Mouse (Mus musculus) ES-Bruce4 (cell line): ENCODE measurements around the gene Sgsm2. TPM values are rescaled to one million over a fixed set of nuclear protein-coding genes. Genes with fewer than 3 reads are reported as not detected.

Experiments used
- H3K27ac ChIP-seq: 2 replicates; pipeline ENCODE4 v1.5.1; 2012; ENCODE audit warnings: low read length, inconsistent platforms; ENCODE audit not compliant: insufficient read depth
- H3K27me3 ChIP-seq: 2 replicates; pipeline ENCODE4 v1.6.1; 2012; ENCODE audit warnings: mild to moderate bottlenecking, low read length, inconsistent platforms; ENCODE audit not compliant: control insufficient read depth, poor library complexity, insufficient read depth, severe bottlenecking
- H3K36me3 ChIP-seq: 2 replicates; pipeline ENCODE4 v1.6.1; 2012; ENCODE audit warnings: inconsistent platforms, mild to moderate bottlenecking, low read length, moderate library complexity; ENCODE audit not compliant: control insufficient read depth, poor library complexity, insufficient read depth, severe bottlenecking
- H3K4me1 ChIP-seq: one replicate; pipeline ENCODE4 v1.8.1; 2011; ENCODE audit warnings: low read length; ENCODE audit not compliant: control insufficient read depth, insufficient read depth
- H3K4me3 ChIP-seq: 2 replicates; pipeline ENCODE4 v1.5.1; 2011; ENCODE audit warnings: low read depth, mild to moderate bottlenecking, low read length
- H3K9ac ChIP-seq: 2 replicates; pipeline ENCODE4 v1.6.1; 2012; ENCODE audit warnings: low read depth, mild to moderate bottlenecking, inconsistent platforms; ENCODE audit not compliant: poor library complexity, severe bottlenecking
- H3K9me3 ChIP-seq: replicated peaks from 2 replicates; pipeline ENCODE4 v1.6.1; 2012; ENCODE audit warnings: mild to moderate bottlenecking, low read length, inconsistent platforms; ENCODE audit not compliant: control insufficient read depth, poor library complexity, insufficient read depth, severe bottlenecking
- CTCF ChIP-seq: IDR thresholded peaks from one replicate; pipeline ENCODE4 v1.8.1; 2011; ENCODE audit warnings: low read depth, low read length
- EP300 ChIP-seq: IDR thresholded peaks from 2 replicates; pipeline ENCODE4 v1.6.1; 2011; ENCODE audit warnings: low read depth, low read length; ENCODE audit not compliant: insufficient read depth
- POLR2A ChIP-seq: IDR thresholded peaks from one replicate; pipeline ENCODE4 v1.8.1; 2011; ENCODE audit warnings: low read length; ENCODE audit not compliant: insufficient read depth
- polyA plus RNA-seq: library from polyadenylated mRNA; stranded (reverse); fragments of >200 nt; gene quantifications from 2 replicates; pipeline ENCODE4 v1.2.4, GENCODE M21; 2011; ENCODE audit warnings: low read depth; ENCODE audit not compliant: missing spikeins, insufficient read depth, insufficient read length

Sgsm2 gene
- polyA plus RNA-seq, 1 experiment: 17.4 TPM

GRCm38 (mm10) chr11:74842045-74842444, 54.8 kb downstream of the Sgsm2 start:
- no peaks in the 10 kb centered on the region for H3K27me3 ChIP-seq
- H3K36me3 ChIP-seq: no peaks in the 10 kb centered on the region
- TF ChIP-seq CTCF: no peak
- TF ChIP-seq EP300: no peak
- TF ChIP-seq POLR2A: no peak
- H3K9ac ChIP-seq: 0 out of 2 replicates have a peak overlapping the region, but pooled peaks have one; percentile 14
- H3K4me3 ChIP-seq: no peak overlapping the region
- H3K9me3 ChIP-seq: no peaks in the 10 kb centered on the region
- peaks cover 7% of the 10 kb centered on the region for H3K4me1 ChIP-seq
- H3K27ac ChIP-seq: no peak overlapping the region

GRCm38 (mm10) chr11:74841366-74841765, 55.5 kb downstream of the Sgsm2 start:
- Histone ChIP-seq H3K36me3 (no peaks in the 10 kb centered on the region), H3K9me3 (no peaks in the 10 kb centered on the region), H3K27ac (no peak overlapping the region), H3K9ac (no peak overlapping the region), H3K4me3 (no peak overlapping the region), H3K4me1 (peaks cover 7% of the 10 kb centered on the region), H3K27me3 (no peaks in the 10 kb centered on the region)
- TF ChIP-seq EP300 (no peak), CTCF (no peak), POLR2A (no peak)

GRCm38 (mm10) chr11:74840739-74841138, 56.1 kb downstream of the Sgsm2 start:
- no peaks in the 10 kb centered on the region for H3K27me3 ChIP-seq
- no peak overlapping the region for H3K4me3 ChIP-seq
- no peaks in the 10 kb centered on the region for H3K36me3 ChIP-seq
- peaks cover 11% of the 10 kb centered on the region for H3K4me1 ChIP-seq
- H3K9ac ChIP-seq: no peak overlapping the region
- no peak overlapping the region for H3K27ac ChIP-seq
- no peaks in the 10 kb centered on the region for H3K9me3 ChIP-seq
- TF ChIP-seq CTCF (no peak), EP300 (no peak), POLR2A (no peak)

GRCm38 (mm10) chr11:74839860-74840715, 56.8 kb downstream of the Sgsm2 start:
- Histone ChIP-seq H3K4me3 (no peak overlapping the region), H3K36me3 (no peaks in the 10 kb centered on the region), H3K4me1 (peaks cover 11% of the 10 kb centered on the region), H3K9me3 (no peaks in the 10 kb centered on the region), H3K27ac (no peak overlapping the region), H3K9ac (no peak overlapping the region), H3K27me3 (no peaks in the 10 kb centered on the region)
- TF ChIP-seq CTCF (no peak), POLR2A (no peak), EP300 (no peak)

- no peak for TF ChIP-seq CTCF
- no peak for TF ChIP-seq POLR2A
- TF ChIP-seq EP300: no peak
- peak overlapping the region; percentile 64; the same call in 1 of the 2 replicates for H3K9ac ChIP-seq
- H3K27me3 ChIP-seq: no peaks in the 10 kb centered on the region
- H3K9me3 ChIP-seq: no peaks in the 10 kb centered on the region
- no peaks in the 10 kb centered on the region for H3K36me3 ChIP-seq
- peaks cover 13% of the 10 kb centered on the region for H3K4me1 ChIP-seq
- H3K4me3 ChIP-seq: no peak overlapping the region
- H3K27ac ChIP-seq: no peak overlapping the region
Observed at GRCm38 (mm10) chr11:74838971-74839370, 57.9 kb downstream of the Sgsm2 start.

- H3K36me3 ChIP-seq: no peaks in the 10 kb centered on the region
- 0 out of 2 replicates have a peak, but pooled peaks have one; percentile 44 for TF ChIP-seq EP300
- TF ChIP-seq POLR2A: no peak
- peaks cover 18% of the 10 kb centered on the region for H3K4me1 ChIP-seq
- H3K9ac ChIP-seq: peak overlapping the region; percentile 64
- H3K9me3 ChIP-seq: no peaks in the 10 kb centered on the region
- no peak overlapping the region for H3K27ac ChIP-seq
- H3K27me3 ChIP-seq: no peaks in the 10 kb centered on the region
- H3K4me3 ChIP-seq: peak overlapping the region; percentile 73
Observed at GRCm38 (mm10) chr11:74838441-74838840, 58.4 kb downstream of the Sgsm2 start.
